Mouse (Mus musculus): ENCODE data around the gene Ms4a13. TPM values are rescaled to one million over a fixed set of nuclear protein-coding genes. Genes with fewer than 3 reads are reported as not detected.

Gene Ms4a13
- not detected in 2 replicates for polyA plus RNA-seq (2015; fragmentation: Nextera tagmentation; extraction: Ambion mirVana)

DNA sequence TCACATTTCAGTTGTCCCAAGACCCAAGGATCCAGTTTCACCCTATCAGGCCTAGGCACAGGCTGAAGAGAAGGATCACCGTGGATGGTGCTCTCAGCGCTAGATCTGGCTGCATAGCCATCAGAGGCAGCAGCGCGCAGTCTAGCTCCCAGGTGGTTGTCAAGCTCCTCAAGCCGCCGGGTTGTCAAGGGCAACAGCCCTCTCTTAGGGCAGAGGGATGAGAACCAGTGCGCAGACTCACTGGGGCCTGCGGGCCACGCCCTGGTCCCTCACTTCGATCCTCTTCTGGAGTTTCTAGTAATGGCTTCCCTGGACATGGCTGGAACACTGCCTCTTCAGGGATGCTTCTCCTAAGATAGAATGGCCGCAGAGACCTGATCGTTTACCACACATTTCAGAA lies at the start of gene Ms4a13:
TSS of gene Ms4a13 (minus strand) at position 192 of the 400 bp plus-strand sequence.
- Histone ChIP-seq H3K27ac (ENCODE audit: low read length) (no peak within 1 kb of the TSS), H3K27me3 (ENCODE audit: control insufficient read depth, insufficient read depth, low read length) (no peaks in the 10 kb centered on the region), H3K36me3 (ENCODE audit: control insufficient read depth, insufficient read depth) (no peaks in the 10 kb centered on the region), H3K4me3 (ENCODE audit: low read length) (no peak within 1 kb of the TSS), H3K9ac (ENCODE audit: low read length) (no peak within 1 kb of the TSS), H3K4me2 (ENCODE audit: low read depth, low read length) (no peak within 1 kb of the TSS), H3K4me1 (ENCODE audit: control insufficient read depth, insufficient read depth, low read length) (no peaks in the 10 kb centered on the region), H3K9me3 (replicated peaks; ENCODE audit: control insufficient read depth, low read length) (no peaks in the 10 kb centered on the region)
- 61% methylated on average over 12 of the region's 12 CpGs for WGBS
- ATAC-seq (replicated peaks; ENCODE audit: extremely low read depth, insufficient read depth, low FRiP score) = no peak

DNA sequence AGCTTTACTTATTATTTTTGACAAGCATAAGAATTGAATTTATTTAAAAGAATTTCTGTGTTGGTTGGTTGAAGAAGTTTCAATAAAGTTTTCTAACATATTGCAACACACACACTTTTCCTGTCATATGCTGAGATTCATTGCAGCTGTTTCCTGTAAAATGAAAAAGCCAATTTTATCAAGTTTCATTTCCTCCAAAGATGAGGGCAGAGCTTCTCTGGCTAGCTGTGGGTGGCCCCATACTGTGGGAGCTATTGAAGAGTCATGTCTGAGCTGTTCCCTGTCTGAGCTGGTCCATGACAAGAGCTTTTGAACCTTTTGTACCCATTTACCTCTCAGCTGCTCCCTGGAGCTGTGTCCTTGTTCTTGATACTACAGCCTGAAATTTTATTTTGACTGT lies 47.7 kb upstream of the Ms4a13 start:
- no peaks in the 10 kb centered on the region for H3K4me1 ChIP-seq (ENCODE audit: control insufficient read depth, insufficient read depth, low read length)
- no peaks in the 10 kb centered on the region for H3K9me3 ChIP-seq (replicated peaks; ENCODE audit: control insufficient read depth, low read length)

DNA sequence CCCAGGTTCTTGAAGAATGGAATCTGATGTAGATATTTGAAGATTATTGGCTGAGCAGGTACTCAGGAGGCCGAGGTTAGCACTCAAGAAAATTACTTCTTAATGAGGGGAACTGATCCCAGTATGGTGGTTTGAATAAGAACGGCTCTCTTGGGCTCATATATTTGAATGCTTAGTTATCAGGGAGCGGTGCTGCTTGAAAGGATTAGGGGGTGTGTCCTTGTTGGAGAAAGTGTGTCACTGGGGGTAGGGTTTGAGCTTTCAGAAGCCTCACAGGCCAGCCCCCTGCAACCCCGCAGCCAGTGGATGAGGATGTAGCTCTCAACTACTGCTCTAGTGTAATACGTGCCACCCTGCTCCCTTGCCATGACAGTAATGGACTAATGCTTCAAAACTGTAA lies 46.0 kb upstream of the Ms4a13 start:
- no peak overlapping the region for H3K4me2 ChIP-seq (ENCODE audit: low read depth, low read length)
- H3K4me1 ChIP-seq (ENCODE audit: control insufficient read depth, insufficient read depth, low read length) = no peaks in the 10 kb centered on the region
- WGBS = 61% methylated on average over 5 of the region's 5 CpGs

More for the DNA sequence above, 47.7 kb upstream of the Ms4a13 start:
- no peak overlapping the region for H3K4me3 ChIP-seq (ENCODE audit: low read length)
- H3K4me2 ChIP-seq (ENCODE audit: low read depth, low read length) = no peak overlapping the region
- H3K27me3 ChIP-seq (ENCODE audit: control insufficient read depth, insufficient read depth, low read length) = no peaks in the 10 kb centered on the region
- no peaks in the 10 kb centered on the region for H3K36me3 ChIP-seq (ENCODE audit: control insufficient read depth, insufficient read depth)
- no peak overlapping the region for H3K27ac ChIP-seq (ENCODE audit: low read length)
- no peak overlapping the region for H3K9ac ChIP-seq (ENCODE audit: low read length)
- ATAC-seq (replicated peaks; ENCODE audit: extremely low read depth, insufficient read depth, low FRiP score) = no peak

GRCm38 (mm10) chr19:11235820-11236219 lies 39.3 kb upstream of the Ms4a13 start:
- no peaks in the 10 kb centered on the region for H3K36me3 ChIP-seq (ENCODE audit: control insufficient read depth, insufficient read depth)
- H3K27me3 ChIP-seq (ENCODE audit: control insufficient read depth, insufficient read depth, low read length) = no peaks in the 10 kb centered on the region
- H3K27ac ChIP-seq (ENCODE audit: low read length) = no peak overlapping the region
- no peaks in the 10 kb centered on the region for H3K9me3 ChIP-seq (replicated peaks; ENCODE audit: control insufficient read depth, low read length)
- H3K4me2 ChIP-seq (ENCODE audit: low read depth, low read length) = no peak overlapping the region
- ATAC-seq (replicated peaks; ENCODE audit: extremely low read depth, insufficient read depth, low FRiP score) = no peak
- no peaks in the 10 kb centered on the region for H3K4me1 ChIP-seq (ENCODE audit: control insufficient read depth, insufficient read depth, low read length)
- no peak overlapping the region for H3K4me3 ChIP-seq (ENCODE audit: low read length)
- no peak overlapping the region for H3K9ac ChIP-seq (ENCODE audit: low read length)

More for the DNA sequence above, 46.0 kb upstream of the Ms4a13 start:
- no peak for ATAC-seq (replicated peaks; ENCODE audit: extremely low read depth, insufficient read depth, low FRiP score)
- H3K9me3 ChIP-seq (replicated peaks; ENCODE audit: control insufficient read depth, low read length) = no peaks in the 10 kb centered on the region
- no peak overlapping the region for H3K27ac ChIP-seq (ENCODE audit: low read length)
- H3K9ac ChIP-seq (ENCODE audit: low read length) = no peak overlapping the region
- no peak overlapping the region for H3K4me3 ChIP-seq (ENCODE audit: low read length)
- no peaks in the 10 kb centered on the region for H3K36me3 ChIP-seq (ENCODE audit: control insufficient read depth, insufficient read depth)
- no peaks in the 10 kb centered on the region for H3K27me3 ChIP-seq (ENCODE audit: control insufficient read depth, insufficient read depth, low read length)

DNA sequence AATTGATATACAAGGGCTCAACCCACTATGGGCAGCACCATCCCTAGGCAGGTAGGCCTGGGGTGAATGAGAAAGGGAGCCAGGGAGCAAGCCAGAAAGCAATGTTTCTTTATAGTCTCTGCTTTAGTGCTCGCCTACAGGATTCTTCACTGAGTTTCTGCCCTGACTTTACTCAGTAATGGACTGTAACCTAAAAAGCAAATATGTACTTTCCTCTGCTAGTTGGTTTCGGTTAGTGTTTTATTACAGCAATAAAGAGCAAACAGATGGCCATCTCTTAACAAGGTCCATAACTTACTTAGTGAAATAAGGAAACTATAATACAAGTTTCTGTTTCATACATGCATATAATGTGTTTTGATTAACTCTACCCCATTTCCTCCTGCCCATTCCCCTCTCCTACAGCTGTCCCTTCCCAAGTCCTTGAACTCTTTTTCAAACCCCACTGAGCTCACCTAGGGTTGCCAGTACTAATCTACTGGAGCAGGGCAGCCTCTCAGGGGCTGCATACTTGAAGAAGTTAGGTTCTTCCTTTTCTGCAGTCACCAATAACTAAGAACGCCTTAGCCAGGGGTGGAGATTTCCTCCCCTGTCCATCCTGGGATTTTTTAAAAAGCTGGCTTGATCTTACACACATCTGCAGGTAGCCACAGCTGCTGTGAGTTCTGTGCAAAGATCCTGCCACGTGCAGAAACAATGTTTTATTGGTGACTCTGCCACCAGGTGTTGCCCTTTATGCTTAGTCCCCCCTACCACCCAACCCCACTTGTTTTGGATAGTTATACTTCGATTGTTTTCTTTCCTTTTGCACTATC lies 38.6 kb upstream of the Ms4a13 start:
- Histone ChIP-seq H3K27ac (ENCODE audit: low read length) (no peak overlapping the region), H3K9ac (ENCODE audit: low read length) (no peak overlapping the region), H3K9me3 (replicated peaks; ENCODE audit: control insufficient read depth, low read length) (no peaks in the 10 kb centered on the region), H3K4me3 (ENCODE audit: low read length) (no peak overlapping the region), H3K27me3 (ENCODE audit: control insufficient read depth, insufficient read depth, low read length) (no peaks in the 10 kb centered on the region), H3K4me2 (ENCODE audit: low read depth, low read length) (no peak overlapping the region), H3K4me1 (ENCODE audit: control insufficient read depth, insufficient read depth, low read length) (no peaks in the 10 kb centered on the region), H3K36me3 (ENCODE audit: control insufficient read depth, insufficient read depth) (no peaks in the 10 kb centered on the region)
- no peak for ATAC-seq (replicated peaks; ENCODE audit: extremely low read depth, insufficient read depth, low FRiP score)
- WGBS = 63% methylated on average over 5 of the region's 5 CpGs

- Histone ChIP-seq H3K27ac (ENCODE audit: low read length) (no peak overlapping the region), H3K4me2 (ENCODE audit: low read depth, low read length) (no peak overlapping the region), H3K4me1 (ENCODE audit: control insufficient read depth, insufficient read depth, low read length) (no peaks in the 10 kb centered on the region), H3K27me3 (ENCODE audit: control insufficient read depth, insufficient read depth, low read length) (no peaks in the 10 kb centered on the region), H3K9ac (ENCODE audit: low read length) (no peak overlapping the region), H3K36me3 (ENCODE audit: control insufficient read depth, insufficient read depth) (no peaks in the 10 kb centered on the region), H3K9me3 (replicated peaks; ENCODE audit: control insufficient read depth, low read length) (no peaks in the 10 kb centered on the region), H3K4me3 (ENCODE audit: low read length) (no peak overlapping the region)
- 52% methylated on average over 5 of the region's 5 CpGs for WGBS
- ATAC-seq (replicated peaks; ENCODE audit: extremely low read depth, insufficient read depth, low FRiP score) = no peak
These were observed 37.7 kb upstream of the Ms4a13 start for GRCm38 (mm10) chr19:11234244-11234643.

- no peak within 1 kb of the TSS for H3K27ac ChIP-seq (ENCODE audit: low read length)
- H3K4me2 ChIP-seq (ENCODE audit: low read depth, low read length) = no peak within 1 kb of the TSS
- H3K27me3 ChIP-seq (ENCODE audit: control insufficient read depth, insufficient read depth, low read length) = no peaks in the 10 kb centered on the region
- no peak within 1 kb of the TSS for H3K9ac ChIP-seq (ENCODE audit: low read length)
- ATAC-seq (replicated peaks; ENCODE audit: extremely low read depth, insufficient read depth, low FRiP score) = no peak
- H3K36me3 ChIP-seq (ENCODE audit: control insufficient read depth, insufficient read depth) = no peaks in the 10 kb centered on the region
- H3K9me3 ChIP-seq (replicated peaks; ENCODE audit: control insufficient read depth, low read length) = no peaks in the 10 kb centered on the region
- H3K4me1 ChIP-seq (ENCODE audit: control insufficient read depth, insufficient read depth, low read length) = no peaks in the 10 kb centered on the region
- H3K4me3 ChIP-seq (ENCODE audit: low read length) = no peak within 1 kb of the TSS
- 63% methylated on average over 5 of the region's 5 CpGs for WGBS
These were observed 35.8 kb upstream of the Ms4a13 start, which contains the start of gene Ms4a12 for GRCm38 (mm10) chr19:11232348-11232747. Ms4a12 (minus strand) TSS chr19:11232448.

- Histone ChIP-seq H3K27ac (ENCODE audit: low read length) (no peak overlapping the region), H3K4me1 (ENCODE audit: control insufficient read depth, insufficient read depth, low read length) (no peaks in the 10 kb centered on the region), H3K36me3 (ENCODE audit: control insufficient read depth, insufficient read depth) (no peaks in the 10 kb centered on the region), H3K9ac (ENCODE audit: low read length) (no peak overlapping the region), H3K27me3 (ENCODE audit: control insufficient read depth, insufficient read depth, low read length) (no peaks in the 10 kb centered on the region), H3K9me3 (replicated peaks; ENCODE audit: control insufficient read depth, low read length) (no peaks in the 10 kb centered on the region), H3K4me2 (ENCODE audit: low read depth, low read length) (no peak overlapping the region), H3K4me3 (ENCODE audit: low read length) (no peak overlapping the region)
- 56% methylated on average over 1 of the region's 1 CpGs for WGBS
- no peak for ATAC-seq (replicated peaks; ENCODE audit: extremely low read depth, insufficient read depth, low FRiP score)
These were observed 4.0 kb downstream of the Ms4a13 start for GRCm38 (mm10) chr19:11192552-11192951.

GRCm38 (mm10) chr19:11184121-11184520 lies 12.4 kb downstream of the Ms4a13 start:
- Histone ChIP-seq H3K9me3 (replicated peaks; ENCODE audit: control insufficient read depth, low read length) (no peaks in the 10 kb centered on the region), H3K4me2 (ENCODE audit: low read depth, low read length) (no peak overlapping the region), H3K4me3 (ENCODE audit: low read length) (no peak overlapping the region), H3K27me3 (ENCODE audit: control insufficient read depth, insufficient read depth, low read length) (no peaks in the 10 kb centered on the region), H3K27ac (ENCODE audit: low read length) (no peak overlapping the region), H3K4me1 (ENCODE audit: control insufficient read depth, insufficient read depth, low read length) (no peaks in the 10 kb centered on the region), H3K36me3 (ENCODE audit: control insufficient read depth, insufficient read depth) (no peaks in the 10 kb centered on the region), H3K9ac (ENCODE audit: low read length) (no peak overlapping the region)
- WGBS = 17% methylated on average over 5 of the region's 5 CpGs
- ATAC-seq (replicated peaks; ENCODE audit: extremely low read depth, insufficient read depth, low FRiP score) = no peak
